8 mouse cellular contexts compared by ENCODE assay signal in the genomic region with DNA sequence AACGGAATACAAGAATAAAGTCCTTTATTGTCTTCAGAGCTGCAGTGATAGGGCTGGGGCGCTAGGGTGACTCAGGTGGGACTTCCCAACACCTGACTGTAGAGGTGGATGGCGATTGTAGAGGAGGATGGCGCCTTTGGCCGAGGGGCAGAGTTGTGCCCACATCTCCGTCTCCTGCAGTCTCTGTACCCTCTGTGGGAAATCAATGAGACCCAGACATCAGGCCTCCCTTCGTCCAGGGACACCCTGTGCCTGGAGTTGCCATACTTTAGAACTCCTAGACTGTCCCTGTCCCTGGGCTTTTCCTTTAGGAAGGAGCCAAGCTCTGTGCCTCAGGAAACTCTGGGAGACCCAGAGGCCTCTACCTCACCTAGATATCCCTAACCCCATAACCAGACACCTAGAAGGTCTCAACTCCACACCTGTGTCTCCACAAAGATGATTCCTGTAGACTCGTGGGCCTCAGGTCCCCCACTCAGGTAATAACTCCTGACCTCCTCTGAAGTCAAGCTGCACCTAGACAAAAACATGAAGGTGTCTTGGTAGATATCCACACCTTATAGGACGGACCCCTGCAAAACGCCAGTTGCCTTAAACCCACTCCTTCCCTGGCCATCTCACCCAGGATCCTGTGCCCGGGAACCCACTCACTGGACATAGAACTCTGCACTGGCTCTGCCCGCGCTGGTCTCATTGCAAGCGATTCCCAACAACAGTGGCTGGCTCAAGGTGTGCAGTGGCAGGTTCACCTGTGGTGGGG. TPM values are rescaled to one million over a fixed set of nuclear protein-coding genes. Genes with fewer than 3 reads are reported as not detected.
A peak's percentile ranks its signal among the peaks of the same experiment; 100 is the strongest.
DNase-seq lines count a peak whose midpoint lies in the region; ATAC-seq and TF ChIP-seq lines count a peak whose summit lies in the region.

No protein-coding gene starts in this region.

- 65% methylated on average over 14 of the region's 14 CpGs for WGBS in heart, embryonic 12.5 days
- 69% methylated on average over 14 of the region's 14 CpGs for WGBS in bone marrow, adult 2 months
- WGBS in heart, embryonic 16.5 days: 65% methylated on average over 14 of the region's 14 CpGs
- WGBS in midbrain, embryonic 10.5 days: 66% methylated on average over 14 of the region's 14 CpGs

- peak overlapping the region; percentile 61 for H3K4me3 ChIP-seq in heart, embryonic 12.5 days
- H3K4me3 ChIP-seq in bone marrow, adult 2 months (replicated peaks; ENCODE audit: control insufficient read depth, low read depth, low read length): peak overlapping the region; percentile 60
- peak overlapping the region; percentile 77 for H3K4me3 ChIP-seq in heart, embryonic 16.5 days (ENCODE audit: low read length)
- H3K4me3 ChIP-seq in midbrain, embryonic 10.5 days: peak overlapping the region; percentile 71

- H3K27me3 ChIP-seq in heart, embryonic 12.5 days (replicated peaks): no peaks in the 10 kb centered on the region
- no peaks in the 10 kb centered on the region for H3K27me3 ChIP-seq in heart, embryonic 16.5 days (ENCODE audit: control insufficient read depth, insufficient read depth, low read length)
- H3K27me3 ChIP-seq in midbrain, embryonic 10.5 days (ENCODE audit: low read depth, poor library complexity, severe bottlenecking): no peaks in the 10 kb centered on the region

- no peaks in the 10 kb centered on the region for H3K9me3 ChIP-seq in heart, embryonic 12.5 days (replicated peaks)
- H3K9me3 ChIP-seq in heart, embryonic 16.5 days (replicated peaks; ENCODE audit: control insufficient read depth, low read length): no peaks in the 10 kb centered on the region
- no peaks in the 10 kb centered on the region for H3K9me3 ChIP-seq in midbrain, embryonic 10.5 days (replicated peaks)

- no peak for TF ChIP-seq CTCF in bone marrow, adult 2 months (IDR thresholded peaks at IDR 0.05; ENCODE audit: control insufficient read depth, insufficient read depth, low read length)

- H3K36me3 ChIP-seq in heart, embryonic 12.5 days: peaks cover 3% of the 10 kb centered on the region
- H3K36me3 ChIP-seq in heart, embryonic 16.5 days (ENCODE audit: control insufficient read depth, insufficient read depth): peaks cover 3% of the 10 kb centered on the region
- peaks cover 9% of the 10 kb centered on the region for H3K36me3 ChIP-seq in midbrain, embryonic 10.5 days

- intact Hi-C loops in heart, postnatal 36 days (cut with DNase I): no loop called here

- peak overlapping the region; percentile 93 for H3K4me2 ChIP-seq in heart, embryonic 12.5 days
- peak overlapping the region; percentile 98 for H3K4me2 ChIP-seq in heart, embryonic 16.5 days (ENCODE audit: low read depth, low read length)

- peaks cover 44% of the 10 kb centered on the region for H3K4me1 ChIP-seq in heart, embryonic 12.5 days (replicated peaks)
- peaks cover 3% of the 10 kb centered on the region for H3K4me1 ChIP-seq in bone marrow, adult 2 months (ENCODE audit: control insufficient read depth, insufficient read depth, low read length)
- H3K4me1 ChIP-seq in heart, embryonic 16.5 days (ENCODE audit: control insufficient read depth, insufficient read depth, low read length): peaks cover 39% of the 10 kb centered on the region
- peaks cover 63% of the 10 kb centered on the region for H3K4me1 ChIP-seq in midbrain, embryonic 10.5 days

- no peak for TF ChIP-seq POLR2A in bone marrow, adult 2 months (IDR thresholded peaks at IDR 0.05; ENCODE audit: borderline replicate concordance, control insufficient read depth, low read depth, low read length)

- H3K27ac ChIP-seq in heart, embryonic 12.5 days (ENCODE audit: poor library complexity, severe bottlenecking): peak overlapping the region; percentile 82
- H3K27ac ChIP-seq in bone marrow, adult 2 months (ENCODE audit: control insufficient read depth, insufficient read depth, low read depth, low read length, poor library complexity): peak overlapping the region; percentile 33
- peak overlapping the region; percentile 77 for H3K27ac ChIP-seq in heart, embryonic 16.5 days (ENCODE audit: low read length)
- peak overlapping the region; percentile 87 for H3K27ac ChIP-seq in midbrain, embryonic 10.5 days (replicated peaks)

- ATAC-seq in heart, embryonic 12.5 days (ENCODE audit: insufficient number of reproducible peaks, low FRiP score): no peak
- ATAC-seq in heart, embryonic 16.5 days (replicated peaks; ENCODE audit: extremely low read depth, insufficient read depth, low FRiP score): no peak

- H3K9ac ChIP-seq in heart, embryonic 12.5 days: peak overlapping the region; percentile 76
- peak overlapping the region; percentile 64 for H3K9ac ChIP-seq in heart, embryonic 16.5 days (ENCODE audit: low read length)

- DNase-seq in heart, postnatal 36 days: no peak
- no peak for DNase-seq in midbrain, embryonic 10.5 days (ENCODE audit: low spot score)
- no peak for DNase-seq in B cell, adult 2 months
- DNase-seq in urinary bladder, postnatal 25 days (ENCODE audit: low spot score): no peak
- DNase-seq in adrenal gland, postnatal 4 days (ENCODE audit: low spot score in 2 of 2): no peak

RNA-seq across cellular contexts. Expression of a gene that starts 0.8 kb away (rescaled TPM):
- 32.7 and 33.9 TPM in 2 replicates for polyA plus RNA-seq in heart, embryonic 12.5 days (2016; fragmentation: Nextera tagmentation; extraction: Ambion mirVana)
- 10 to 100 TPM; 51.0 to 57.1 TPM for total RNA-seq in heart, postnatal 36 days (2021)
- 14.8 and 28.8 TPM in 2 replicates for polyA plus RNA-seq in bone marrow, adult 2 months (2011; ENCODE audit: insufficient read depth, insufficient read length, low replicate concordance, missing spikeins)
- polyA plus RNA-seq in heart, embryonic 16.5 days (2015; fragmentation: Nextera tagmentation; extraction: Ambion mirVana): 40.3 and 44.1 TPM in 2 replicates
- 20.8 and 23.1 TPM in 2 replicates for polyA plus RNA-seq in midbrain, embryonic 10.5 days (2016; fragmentation: Nextera tagmentation; extraction: Ambion mirVana)
- 10 to 100 TPM; 35.3 to 37.6 TPM for total RNA-seq in adrenal gland, postnatal 4 days (2021)

RNA-seq across cellular contexts. Expression of a gene that starts 2.7 kb away (rescaled TPM):
- polyA plus RNA-seq in heart, embryonic 12.5 days (2016; fragmentation: Nextera tagmentation; extraction: Ambion mirVana): 22.4 and 23.6 TPM in 2 replicates
- total RNA-seq in heart, postnatal 36 days (2021): 10 to 100 TPM; 27.0 to 28.9 TPM
- polyA plus RNA-seq in bone marrow, adult 2 months (2011; ENCODE audit: insufficient read depth, insufficient read length, low replicate concordance, missing spikeins): 13.2 and 20.7 TPM in 2 replicates
- polyA plus RNA-seq in heart, embryonic 16.5 days (2015; fragmentation: Nextera tagmentation; extraction: Ambion mirVana): 34.1 and 36.6 TPM in 2 replicates
- polyA plus RNA-seq in midbrain, embryonic 10.5 days (2016; fragmentation: Nextera tagmentation; extraction: Ambion mirVana): 19.1 and 20.3 TPM in 2 replicates
- 10 to 100 TPM; 47.8 TPM for total RNA-seq in adrenal gland, postnatal 4 days (2021)

RNA-seq across cellular contexts. Expression of a gene that starts 2.7 kb away (rescaled TPM):
- 13.3 and 14.3 TPM in 2 replicates for polyA plus RNA-seq in heart, embryonic 12.5 days (2016; fragmentation: Nextera tagmentation; extraction: Ambion mirVana)
- total RNA-seq in heart, postnatal 36 days (2021): 10 to 100 TPM; 23.0 to 25.5 TPM
- polyA plus RNA-seq in bone marrow, adult 2 months (2011; ENCODE audit: insufficient read depth, insufficient read length, low replicate concordance, missing spikeins): 4.6 TPM in 1 of 2 replicates, not detected in the other
- 17.0 and 17.3 TPM in 2 replicates for polyA plus RNA-seq in heart, embryonic 16.5 days (2015; fragmentation: Nextera tagmentation; extraction: Ambion mirVana)
- polyA plus RNA-seq in midbrain, embryonic 10.5 days (2016; fragmentation: Nextera tagmentation; extraction: Ambion mirVana): 9.5 and 11.3 TPM in 2 replicates
- total RNA-seq in adrenal gland, postnatal 4 days (2021): 10 to 100 TPM; 15.3 to 16.6 TPM

RNA-seq across cellular contexts. Expression of a gene that starts 5.7 kb away (rescaled TPM):
- polyA plus RNA-seq in heart, embryonic 12.5 days (2016; fragmentation: Nextera tagmentation; extraction: Ambion mirVana): 126 and 136 TPM in 2 replicates
- total RNA-seq in heart, postnatal 36 days (2021): 100 to 1,000 TPM; 438 to 444 TPM
- polyA plus RNA-seq in bone marrow, adult 2 months (2011; ENCODE audit: insufficient read depth, insufficient read length, low replicate concordance, missing spikeins): 10.0 and 14.0 TPM in 2 replicates
- polyA plus RNA-seq in heart, embryonic 16.5 days (2015; fragmentation: Nextera tagmentation; extraction: Ambion mirVana): 123 and 171 TPM in 2 replicates
- 35.2 and 40.8 TPM in 2 replicates for polyA plus RNA-seq in midbrain, embryonic 10.5 days (2016; fragmentation: Nextera tagmentation; extraction: Ambion mirVana)
- total RNA-seq in adrenal gland, postnatal 4 days (2021): 10 to 100 TPM; 88.6 to 89.2 TPM

RNA-seq across cellular contexts. Expression of a gene that starts 12.9 kb away (rescaled TPM):
- polyA plus RNA-seq in heart, embryonic 12.5 days (2016; fragmentation: Nextera tagmentation; extraction: Ambion mirVana): 73.3 and 81.9 TPM in 2 replicates
- 10 to 100 TPM; 18.8 to 20.5 TPM for total RNA-seq in heart, postnatal 36 days (2021)
- polyA plus RNA-seq in bone marrow, adult 2 months (2011; ENCODE audit: insufficient read depth, insufficient read length, low replicate concordance, missing spikeins): 40.9 and 42.3 TPM in 2 replicates
- polyA plus RNA-seq in heart, embryonic 16.5 days (2015; fragmentation: Nextera tagmentation; extraction: Ambion mirVana): 83.7 and 95.0 TPM in 2 replicates
- 115 and 127 TPM in 2 replicates for polyA plus RNA-seq in midbrain, embryonic 10.5 days (2016; fragmentation: Nextera tagmentation; extraction: Ambion mirVana)
- total RNA-seq in adrenal gland, postnatal 4 days (2021): 10 to 100 TPM; 61.6 to 66.4 TPM

Comparison
In these comparisons a context has a peak if more than half of its experiments do, and no peak if none do; other contexts are left out.
1. H3K27ac ChIP-seq: peak in every context shown above with its lines; median percentile 87 in midbrain, embryonic 10.5 days; 82 in heart, embryonic 12.5 days; 77 in heart, embryonic 16.5 days; 33 in bone marrow, adult 2 months.